Mouse (Mus musculus) liver, embryonic 14 days (tissue): ENCODE results near the gene Cebpzos. TPM values are rescaled to one million over a fixed set of nuclear protein-coding genes. Genes with fewer than 3 reads are reported as not detected.

Experiments used
- polyA plus RNA-seq: library from polyadenylated mRNA; depleted of rRNA; stranded (reverse); fragments of >200 nt; gene quantifications from 2 replicates; pipeline ENCODE4 v1.2.3, GENCODE M21; 2012; rRNA removed

The Cebpzos gene
- 17.7 and 19.5 TPM in 2 replicates for polyA plus RNA-seq

DNA sequence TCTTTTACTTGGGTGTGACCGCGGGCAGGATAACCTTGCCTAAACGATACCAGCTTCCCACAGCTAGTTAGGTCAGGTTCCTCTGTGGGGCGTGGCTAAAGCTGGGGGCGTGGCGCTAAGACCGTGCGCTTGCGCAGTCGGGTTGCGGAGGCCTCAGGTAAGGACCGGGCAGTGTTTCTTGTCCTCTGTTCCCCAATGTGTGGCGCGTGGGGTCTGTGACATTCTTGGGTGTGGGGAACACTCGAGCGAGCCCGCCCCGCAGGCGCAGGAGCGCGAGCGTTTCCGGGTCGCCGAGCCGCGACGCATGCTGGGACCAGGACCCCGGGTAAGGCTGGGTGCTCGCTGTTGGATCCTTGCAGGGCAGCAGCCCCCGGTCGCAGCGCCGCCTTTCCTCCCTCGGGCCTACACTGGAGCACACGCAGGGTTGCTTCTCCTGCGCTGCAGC lies at the start of gene Cebpzos:
TSS of gene Cebpzos (plus strand) at position 132 of the 445 bp plus-strand sequence.

DNA sequence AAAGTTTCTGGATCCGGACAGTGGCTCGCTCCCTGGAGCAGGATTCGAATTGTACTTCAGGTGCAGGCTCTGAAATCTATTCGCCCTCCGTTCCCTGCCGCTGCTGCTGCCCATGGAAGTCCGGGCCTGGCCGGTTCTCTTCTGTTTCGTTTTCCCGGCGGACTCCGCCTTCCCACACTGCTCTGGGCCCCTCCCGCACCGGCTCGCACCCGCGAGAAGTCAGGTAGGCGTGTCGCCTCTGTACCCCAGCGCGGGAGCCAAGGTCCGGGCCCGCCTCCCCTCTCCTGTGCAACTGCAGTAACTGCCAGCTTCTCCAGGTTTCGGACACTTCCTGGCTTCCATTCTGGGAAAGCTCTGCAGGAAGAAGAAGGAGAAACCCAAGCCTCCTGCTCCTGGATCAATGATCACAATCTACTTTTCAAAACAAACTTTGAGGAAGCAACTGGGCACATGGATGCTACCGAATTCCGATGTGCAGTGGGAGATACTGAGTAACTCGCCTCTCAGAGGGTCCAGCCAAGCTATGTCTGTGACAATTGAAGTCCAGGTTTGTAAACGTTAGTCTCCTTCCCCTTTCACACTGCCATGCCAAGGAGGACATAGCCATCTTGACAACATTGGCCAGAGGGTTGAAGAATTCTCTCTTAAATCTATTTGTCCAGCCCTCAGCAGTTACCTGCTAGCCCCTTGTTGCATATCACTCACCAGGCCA lies 33.7 kb upstream of the Cebpzos start, which contains the start of gene Eif2ak2:
TSS of gene Eif2ak2 (minus strand) at position 173 of the 712 bp plus-strand sequence.

GRCm38 (mm10) chr17:78906892-78907291 lies 9.4 kb upstream of the Cebpzos start, which contains the start of gene Sult6b1:
TSS of gene Sult6b1 (minus strand) at chr17:78906992.

GRCm38 (mm10) chr17:78936466-78937228 lies 20.3 kb downstream of the Cebpzos start, which contains the start of the genes Cebpz and Ndufaf7:
TSS of gene Cebpz (minus strand) at chr17:78937066.
TSS of gene Ndufaf7 (plus strand) at chr17:78937136.

Other genes starting within 250 kb of the Cebpzos start
- gene Strn, start 179.3 kb upstream of the Cebpzos start, polyA plus RNA-seq: 3.0 and 3.5 TPM in 2 replicates
- 4.8 and 5.0 TPM in 2 replicates for gene Heatr5b, start 81.1 kb upstream of the Cebpzos start, polyA plus RNA-seq
- 9.0 and 10.9 TPM in 2 replicates for gene Gpatch11, start 80.9 kb upstream of the Cebpzos start, polyA plus RNA-seq
- gene Eif2ak2, start 33.9 kb upstream of the Cebpzos start, polyA plus RNA-seq: 4.5 and 5.7 TPM in 2 replicates
- 0.01 TPM in 1 of 2 replicates, not detected in the other for gene Sult6b1, start 9.5 kb upstream of the Cebpzos start, polyA plus RNA-seq
- 10.1 and 10.5 TPM in 2 replicates for gene Cebpz, start 20.6 kb downstream of the Cebpzos start, polyA plus RNA-seq
- 12.0 and 13.4 TPM in 2 replicates for gene Ndufaf7, start 20.6 kb downstream of the Cebpzos start, polyA plus RNA-seq
- gene Prkd3, start 104.3 kb downstream of the Cebpzos start, polyA plus RNA-seq: 5.5 and 6.7 TPM in 2 replicates
- 9.4 and 11.9 TPM in 2 replicates for gene Qpct, start 135.4 kb downstream of the Cebpzos start, polyA plus RNA-seq